Mouse (Mus musculus) midbrain, embryonic 15.5 days (tissue): Measurements from ENCODE around the gene Nxph1. TPM values are rescaled to one million over a fixed set of nuclear protein-coding genes. Genes with fewer than 3 reads are reported as not detected.
A peak's percentile ranks its signal among the peaks of the same experiment; 100 is the strongest.

Experiments used
- ATAC-seq: fragments of 200-750 bp; cut with Nextera tagmentation; replicated peaks from 2 replicates; pipeline ENCODE4 v1.8.0; 2017; ENCODE audit warnings: moderate TSS enrichment
- H3K27ac ChIP-seq: fragments of 300-500 bp; sonication (generic); 2 replicates; pipeline ENCODE4 v1.5.1; 2015; ENCODE audit warnings: mild to moderate bottlenecking, inconsistent platforms
- H3K27me3 ChIP-seq: fragments of 300-500 bp; sonication (generic); replicated peaks from 2 replicates; pipeline ENCODE4 v1.6.1; 2015; ENCODE audit warnings: inconsistent platforms
- H3K36me3 ChIP-seq: fragments of 300-500 bp; sonication (generic); replicated peaks from 2 replicates; pipeline ENCODE4 v1.6.1; 2015; ENCODE audit warnings: inconsistent platforms
- H3K4me1 ChIP-seq: fragments of 300-500 bp; sonication (generic); 2 replicates; pipeline ENCODE4 v1.6.1; 2015; ENCODE audit warnings: inconsistent platforms
- H3K4me2 ChIP-seq: fragments of 300-500 bp; sonication (generic); 2 replicates; pipeline ENCODE4 v1.6.1; 2015; ENCODE audit warnings: inconsistent platforms, mild to moderate bottlenecking, moderate library complexity
- H3K4me3 ChIP-seq: fragments of 300-500 bp; sonication (generic); 2 replicates; pipeline ENCODE4 v1.5.1; 2015; ENCODE audit warnings: mild to moderate bottlenecking, inconsistent platforms
- H3K9ac ChIP-seq: fragments of 300-500 bp; sonication (generic); 2 replicates; pipeline ENCODE4 v1.6.1; 2015; ENCODE audit warnings: mild to moderate bottlenecking, inconsistent platforms
- H3K9me3 ChIP-seq: fragments of 300-500 bp; sonication (generic); 2 replicates; pipeline ENCODE4 v1.6.1; 2016; ENCODE audit warnings: inconsistent platforms
- WGBS: fragments of 180-500 bp; shearing (Covaris S2); methylation state at CpG from one replicate; pipeline ENCODE4 v1.1.7; 2015; ENCODE audit warnings: mixed read lengths; 5-methylcytosine and 5-hydroxymethylcytosine counted together
- polyA plus RNA-seq: library from polyadenylated mRNA; unstranded; fragments of >200 nt; fragmentation: Nextera tagmentation; extraction: Ambion mirVana; gene quantifications from 2 replicates; pipeline ENCODE4 v1.2.1, GENCODE M21; 2015

Nxph1 gene
- polyA plus RNA-seq, 1 experiment from 2014 or later: 79.2 TPM

DNA sequence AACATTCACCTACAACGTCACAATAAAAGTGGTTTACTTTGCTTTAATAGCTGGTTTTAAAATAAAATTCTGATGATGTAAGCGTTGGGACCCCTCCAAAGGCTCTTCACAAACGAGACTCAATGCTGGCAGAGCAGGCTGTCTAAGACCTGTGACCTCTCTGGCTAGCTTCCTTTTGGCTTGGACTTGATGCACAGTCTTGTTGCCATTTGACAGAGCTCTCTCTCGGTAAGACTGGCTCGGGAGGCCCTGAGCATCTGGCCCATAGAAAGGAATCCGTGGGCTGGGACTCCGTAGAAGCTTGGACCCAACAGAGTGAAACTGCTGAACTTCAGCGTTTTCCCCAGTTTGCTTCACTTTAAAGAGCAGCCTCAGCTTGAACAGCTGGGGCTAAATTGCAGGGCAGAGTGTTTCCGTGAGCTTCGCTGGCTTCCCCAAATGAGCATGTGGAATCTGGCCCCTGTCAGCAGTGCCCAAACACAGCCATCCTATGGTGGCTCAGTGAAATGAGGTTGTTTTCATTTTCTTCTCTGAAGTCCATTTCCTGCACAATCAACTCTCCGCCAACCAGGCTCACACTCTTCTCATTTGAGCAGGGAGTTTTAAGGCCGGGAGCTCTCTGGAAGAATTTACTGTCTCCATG, 48.2 kb downstream of the Nxph1 start:
- ATAC-seq: no peak
- no peak overlapping the region for H3K9ac ChIP-seq
- no peaks in the 10 kb centered on the region for H3K27me3 ChIP-seq
- 76% methylated on average over 12 of the region's 12 CpGs for WGBS
- no peak overlapping the region for H3K4me3 ChIP-seq
- no peaks in the 10 kb centered on the region for H3K4me1 ChIP-seq
- no peak overlapping the region for H3K27ac ChIP-seq
- no peak overlapping the region for H3K4me2 ChIP-seq
- H3K36me3 ChIP-seq: no peaks in the 10 kb centered on the region
- H3K9me3 ChIP-seq: no peaks in the 10 kb centered on the region

DNA sequence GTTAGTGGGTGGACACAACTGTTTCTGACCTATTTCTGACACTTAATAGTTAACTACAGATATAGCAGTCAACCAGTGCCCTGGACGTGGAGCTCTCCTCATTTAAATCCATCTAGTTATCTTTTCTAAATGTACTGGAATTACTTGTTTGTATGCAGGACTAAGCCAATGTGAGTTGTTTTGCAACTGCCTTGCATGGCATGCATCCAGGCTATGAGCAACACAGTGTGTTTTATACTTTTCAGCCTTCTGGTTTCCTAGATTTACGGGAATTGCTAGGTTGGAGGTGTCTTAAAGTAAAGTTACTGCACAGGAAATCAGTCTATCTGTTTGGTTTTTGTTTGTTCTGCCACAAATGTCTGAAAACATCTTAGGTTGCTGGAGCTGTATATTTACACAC, 49.1 kb downstream of the Nxph1 start:
- ATAC-seq: no peak
- Histone ChIP-seq H3K27ac (no peak overlapping the region), H3K9me3 (no peaks in the 10 kb centered on the region), H3K36me3 (no peaks in the 10 kb centered on the region), H3K27me3 (no peaks in the 10 kb centered on the region), H3K4me3 (no peak overlapping the region), H3K4me2 (no peak overlapping the region), H3K9ac (no peak overlapping the region), H3K4me1 (no peaks in the 10 kb centered on the region)
- 83% methylated on average over 2 of the region's 2 CpGs for WGBS

GRCm38 (mm10) chr6:9002686-9003085, 54.5 kb downstream of the Nxph1 start:
- no peak overlapping the region for H3K4me2 ChIP-seq
- ATAC-seq: no peak
- no peaks in the 10 kb centered on the region for H3K4me1 ChIP-seq
- no peak overlapping the region for H3K27ac ChIP-seq
- H3K36me3 ChIP-seq: no peaks in the 10 kb centered on the region
- no peak overlapping the region for H3K4me3 ChIP-seq
- 46% methylated on average over 3 of the region's 3 CpGs for WGBS
- H3K9me3 ChIP-seq: no peaks in the 10 kb centered on the region
- H3K9ac ChIP-seq: no peak overlapping the region
- no peaks in the 10 kb centered on the region for H3K27me3 ChIP-seq

GRCm38 (mm10) chr6:9026631-9027030, 78.4 kb downstream of the Nxph1 start:
- H3K27ac ChIP-seq: no peak overlapping the region
- WGBS: 93% methylated on average over 1 of the region's 1 CpGs
- H3K4me1 ChIP-seq: peaks cover 4% of the 10 kb centered on the region; the same call in 1 of the 2 replicates
- no peak overlapping the region for H3K9ac ChIP-seq
- no peak for ATAC-seq
- H3K9me3 ChIP-seq: no peaks in the 10 kb centered on the region
- no peak overlapping the region for H3K4me3 ChIP-seq
- H3K27me3 ChIP-seq: no peaks in the 10 kb centered on the region
- H3K4me2 ChIP-seq: no peak overlapping the region
- no peaks in the 10 kb centered on the region for H3K36me3 ChIP-seq

DNA sequence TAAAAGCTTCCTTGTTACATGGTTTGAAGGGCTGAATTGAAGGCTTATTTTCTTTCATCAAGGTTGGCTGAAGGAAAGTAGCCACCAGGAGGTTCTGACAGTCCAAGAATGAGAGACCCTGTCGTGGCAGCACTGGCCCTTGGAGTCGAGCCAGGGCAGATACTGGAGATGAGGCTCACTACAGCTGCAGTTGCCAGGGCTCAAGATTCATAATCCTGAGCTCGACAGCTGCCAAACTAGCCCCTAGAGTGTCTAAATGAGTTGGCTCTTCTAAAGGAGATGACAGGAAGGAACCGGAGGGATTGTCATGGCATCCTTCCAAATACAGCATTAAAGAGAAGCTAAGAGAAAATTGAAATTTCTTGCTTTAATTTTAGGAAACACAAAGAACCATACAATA, 78.9 kb downstream of the Nxph1 start:
- 40% methylated on average over 4 of the region's 4 CpGs for WGBS
- H3K9ac ChIP-seq: no peak overlapping the region
- peaks cover 4% of the 10 kb centered on the region; the same call in 1 of the 2 replicates for H3K4me1 ChIP-seq
- ATAC-seq: peak; percentile 73
- no peaks in the 10 kb centered on the region for H3K27me3 ChIP-seq
- no peaks in the 10 kb centered on the region for H3K9me3 ChIP-seq
- no peaks in the 10 kb centered on the region for H3K36me3 ChIP-seq
- H3K27ac ChIP-seq: no peak overlapping the region
- no peak overlapping the region for H3K4me2 ChIP-seq
- H3K4me3 ChIP-seq: no peak overlapping the region

GRCm38 (mm10) chr6:9028501-9028900, 80.3 kb downstream of the Nxph1 start:
- 82% methylated on average over 1 of the region's 1 CpGs for WGBS
- no peaks in the 10 kb centered on the region for H3K27me3 ChIP-seq
- peaks cover 4% of the 10 kb centered on the region; the same call in 1 of the 2 replicates for H3K4me1 ChIP-seq
- no peak overlapping the region for H3K4me3 ChIP-seq
- H3K9ac ChIP-seq: no peak overlapping the region
- H3K36me3 ChIP-seq: no peaks in the 10 kb centered on the region
- no peak overlapping the region for H3K27ac ChIP-seq
- ATAC-seq: no peak
- no peak overlapping the region for H3K4me2 ChIP-seq
- no peaks in the 10 kb centered on the region for H3K9me3 ChIP-seq

DNA sequence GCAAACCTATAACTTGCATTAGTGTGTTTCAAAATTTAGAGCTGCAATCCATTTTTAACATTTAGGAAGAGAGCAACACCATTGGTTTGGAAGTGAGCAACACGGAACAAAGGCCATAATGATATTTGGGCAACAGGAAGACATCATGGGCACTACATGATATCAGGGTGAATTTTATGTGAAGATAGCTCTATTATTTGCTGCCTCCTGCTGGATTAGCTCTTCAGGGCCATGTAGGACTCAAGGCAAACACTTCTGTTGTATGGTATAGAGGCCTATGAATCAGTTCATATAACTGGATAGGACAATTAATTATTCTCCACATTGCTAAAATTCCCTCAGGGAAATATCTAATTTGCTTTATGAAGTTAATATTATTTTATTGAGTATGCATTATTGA, 91.1 kb downstream of the Nxph1 start:
- WGBS: 95% methylated on average over 1 of the region's 1 CpGs
- Histone ChIP-seq H3K36me3 (no peaks in the 10 kb centered on the region), H3K4me1 (no peaks in the 10 kb centered on the region), H3K4me2 (no peak overlapping the region), H3K9ac (no peak overlapping the region), H3K27me3 (no peaks in the 10 kb centered on the region), H3K9me3 (no peaks in the 10 kb centered on the region), H3K4me3 (no peak overlapping the region), H3K27ac (no peak overlapping the region)
- no peak for ATAC-seq

DNA sequence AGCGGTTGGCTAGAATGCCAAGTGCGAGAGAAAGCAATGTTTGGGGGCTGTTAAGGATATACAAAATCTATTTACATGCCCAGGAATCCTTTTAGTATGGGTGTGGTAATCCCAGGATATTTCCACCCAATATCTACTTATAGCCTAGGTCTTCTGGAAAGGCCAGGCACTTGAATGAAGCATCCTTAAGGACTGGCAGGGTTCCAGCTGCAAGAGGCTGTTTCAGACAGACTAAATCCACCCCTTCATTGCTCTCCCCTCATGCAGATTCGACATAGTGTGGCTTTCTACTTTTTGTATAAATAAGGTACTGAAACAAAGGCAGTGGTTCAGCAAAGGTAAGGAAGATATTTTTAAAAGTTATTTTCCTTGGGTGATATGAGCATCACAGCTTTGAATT, 92.8 kb downstream of the Nxph1 start:
- no peaks in the 10 kb centered on the region for H3K27me3 ChIP-seq
- no peaks in the 10 kb centered on the region for H3K36me3 ChIP-seq
- H3K4me3 ChIP-seq: no peak overlapping the region
- no peak overlapping the region for H3K27ac ChIP-seq
- no peaks in the 10 kb centered on the region for H3K9me3 ChIP-seq
- no peak overlapping the region for H3K9ac ChIP-seq
- 79% methylated on average over 3 of the region's 3 CpGs for WGBS
- no peak overlapping the region for H3K4me2 ChIP-seq
- ATAC-seq: no peak
- no peaks in the 10 kb centered on the region for H3K4me1 ChIP-seq

DNA sequence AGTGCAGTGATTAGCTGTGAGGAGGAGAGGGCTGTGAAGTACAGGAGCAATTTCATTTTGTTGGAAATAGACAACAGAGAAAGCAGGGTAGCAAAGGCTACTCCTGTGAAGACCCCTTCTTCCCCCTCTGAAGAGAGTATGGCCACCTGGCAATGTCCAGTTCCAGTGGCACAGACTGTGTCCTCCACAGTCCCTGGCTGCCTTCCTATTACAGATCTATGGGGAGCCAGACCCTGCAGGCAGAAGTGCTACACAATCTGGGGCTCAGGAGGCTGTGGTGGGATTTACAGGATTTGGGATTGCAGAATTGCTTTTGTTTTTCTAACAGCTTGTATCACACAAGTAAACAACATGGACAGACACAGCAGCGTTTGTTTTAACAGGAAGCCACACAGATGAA, 94.2 kb downstream of the Nxph1 start:
- Histone ChIP-seq H3K9me3 (no peaks in the 10 kb centered on the region), H3K27me3 (no peaks in the 10 kb centered on the region), H3K27ac (no peak overlapping the region), H3K9ac (no peak overlapping the region), H3K4me1 (no peaks in the 10 kb centered on the region), H3K36me3 (no peaks in the 10 kb centered on the region), H3K4me3 (no peak overlapping the region), H3K4me2 (no peak overlapping the region)
- 28% methylated on average over 1 of the region's 1 CpGs for WGBS
- no peak for ATAC-seq

DNA sequence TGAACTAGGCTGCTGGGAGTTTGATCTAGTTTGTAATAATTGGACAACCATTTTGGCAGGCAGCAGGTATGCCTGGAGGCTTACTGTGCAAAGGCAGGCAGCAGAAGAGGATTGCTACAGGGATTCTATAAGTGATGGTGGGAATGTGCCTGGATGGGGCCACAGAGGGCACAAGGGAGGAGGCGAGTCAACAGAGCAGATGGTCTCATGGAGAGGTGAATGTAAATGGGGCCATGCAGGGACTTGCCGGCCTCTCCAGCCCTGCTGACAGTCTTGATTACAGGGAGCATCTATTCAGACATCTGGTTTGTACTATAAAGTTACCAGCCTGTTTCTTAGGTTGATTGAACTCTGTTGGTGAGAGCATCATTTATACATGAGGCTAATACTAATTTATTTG, 98.6 kb downstream of the Nxph1 start:
- Histone ChIP-seq H3K27ac (no peak overlapping the region), H3K9ac (no peak overlapping the region), H3K4me2 (no peak overlapping the region), H3K4me3 (no peak overlapping the region), H3K27me3 (no peaks in the 10 kb centered on the region), H3K9me3 (no peaks in the 10 kb centered on the region), H3K4me1 (no peaks in the 10 kb centered on the region), H3K36me3 (no peaks in the 10 kb centered on the region)
- no peak for ATAC-seq
- 68% methylated on average over 2 of the region's 2 CpGs for WGBS

GRCm38 (mm10) chr6:9061261-9062105, 113.3 kb downstream of the Nxph1 start:
- Histone ChIP-seq H3K4me3 (no peak overlapping the region), H3K4me2 (no peak overlapping the region), H3K4me1 (no peaks in the 10 kb centered on the region), H3K9me3 (no peaks in the 10 kb centered on the region), H3K36me3 (no peaks in the 10 kb centered on the region), H3K27ac (no peak overlapping the region), H3K27me3 (no peaks in the 10 kb centered on the region), H3K9ac (no peak overlapping the region)
- no peak for ATAC-seq
- WGBS: 92% methylated on average over 4 of the region's 4 CpGs

DNA sequence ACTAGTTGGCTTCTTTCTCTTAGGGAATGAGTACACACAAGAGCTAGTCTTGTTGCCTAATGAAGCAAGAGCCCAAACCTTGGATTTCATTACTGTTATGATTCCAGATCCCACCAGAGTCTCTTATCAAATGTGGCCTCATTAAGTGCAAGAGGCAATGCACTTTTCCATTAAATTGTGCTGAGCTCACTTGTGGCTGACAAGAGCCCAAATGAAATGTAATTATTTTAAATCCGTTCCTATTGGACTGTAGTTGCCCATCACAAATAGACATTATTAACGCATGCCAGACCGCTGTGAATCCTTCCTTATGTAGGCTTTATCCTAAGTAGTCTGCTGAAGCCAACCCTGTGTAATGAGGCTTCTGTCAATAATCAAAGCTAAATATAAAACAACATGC, 118.2 kb downstream of the Nxph1 start:
- no peak overlapping the region for H3K9ac ChIP-seq
- no peaks in the 10 kb centered on the region for H3K9me3 ChIP-seq
- no peaks in the 10 kb centered on the region for H3K4me1 ChIP-seq
- H3K4me3 ChIP-seq: no peak overlapping the region
- ATAC-seq: no peak
- no peaks in the 10 kb centered on the region for H3K36me3 ChIP-seq
- no peaks in the 10 kb centered on the region for H3K27me3 ChIP-seq
- no peak overlapping the region for H3K4me2 ChIP-seq
- H3K27ac ChIP-seq: no peak overlapping the region
- WGBS: 63% methylated on average over 3 of the region's 3 CpGs

GRCm38 (mm10) chr6:9069913-9070312, 121.7 kb downstream of the Nxph1 start:
- H3K27me3 ChIP-seq: no peaks in the 10 kb centered on the region
- H3K36me3 ChIP-seq: no peaks in the 10 kb centered on the region
- no peaks in the 10 kb centered on the region for H3K9me3 ChIP-seq
- H3K4me3 ChIP-seq: no peak overlapping the region
- ATAC-seq: no peak
- 76% methylated on average over 7 of the region's 7 CpGs for WGBS
- no peaks in the 10 kb centered on the region for H3K4me1 ChIP-seq
- no peak overlapping the region for H3K9ac ChIP-seq
- H3K27ac ChIP-seq: no peak overlapping the region
- H3K4me2 ChIP-seq: no peak overlapping the region
